Mouse (Mus musculus) hematopoietic stem cell, adult 5-6 weeks (primary cell): Measurements from ENCODE around the gene Dnah6. TPM values are rescaled to one million over a fixed set of nuclear protein-coding genes. Genes with fewer than 3 reads are reported as not detected.
A peak's percentile ranks its signal among the peaks of the same experiment; 100 is the strongest.

Source experiments
- ATAC-seq, 2 experiments: fragments of 125-278 bp in 1 of 2; replicated peaks in 1 of 2; 2 replicates each; pipeline ENCODE4 v1.8.0; 2016 to 2017; ENCODE audit warnings: inconsistent platforms in 2 of 2, mild to moderate bottlenecking in 2 of 2, moderate number of reproducible peaks in 2 of 2, low read depth in 1 of 2, moderate TSS enrichment in 1 of 2; ENCODE audit not compliant: low FRiP score in 2 of 2, poor library complexity in 2 of 2, severe bottlenecking in 2 of 2, insufficient read depth in 1 of 2, low TSS enrichment in 1 of 2
- total RNA-seq: library from RNA; stranded (forward); fragments of 172-1452, 232-1000 nt; gene quantifications from 2 replicates; pipeline ENCODE4 v1.2.3, GENCODE M21; 2017

The Dnah6 gene
- total RNA-seq, 1 experiment from 2014 or later: under 0.01 TPM

DNA sequence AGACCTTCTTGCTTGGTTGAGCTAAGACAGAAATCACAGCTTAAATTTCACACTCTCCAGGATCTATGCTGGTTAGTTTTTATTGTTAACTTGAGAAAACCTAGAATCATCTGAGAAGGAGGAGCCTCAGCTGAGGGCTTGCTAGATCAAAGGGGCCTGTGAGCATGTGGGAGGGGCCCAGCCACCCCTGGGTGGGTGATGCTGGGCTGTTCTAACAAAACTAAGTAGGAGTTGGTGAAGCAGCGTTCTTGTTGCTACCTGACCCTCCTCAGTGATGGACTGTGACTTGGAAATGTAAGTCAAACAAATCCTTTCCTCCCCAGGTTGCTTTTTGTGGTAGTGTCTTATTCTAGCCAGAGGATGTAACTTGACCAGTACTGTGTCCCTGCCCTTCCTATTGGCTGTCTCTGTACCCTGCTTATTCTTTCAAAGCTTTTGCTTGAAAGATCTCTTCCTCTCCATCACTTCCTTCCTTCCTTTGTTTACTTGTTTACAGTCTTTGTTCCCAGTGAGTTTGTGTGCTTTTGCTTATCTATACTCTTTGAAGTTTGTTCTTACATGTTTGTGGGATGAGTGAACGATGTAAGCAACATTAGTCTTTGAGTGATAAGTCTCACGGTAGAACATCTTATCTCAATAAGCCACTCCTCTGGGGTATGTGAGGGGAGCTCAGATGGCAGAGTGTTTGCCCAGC, 149.2 kb downstream of the Dnah6 start:
- no peak for ATAC-seq

DNA sequence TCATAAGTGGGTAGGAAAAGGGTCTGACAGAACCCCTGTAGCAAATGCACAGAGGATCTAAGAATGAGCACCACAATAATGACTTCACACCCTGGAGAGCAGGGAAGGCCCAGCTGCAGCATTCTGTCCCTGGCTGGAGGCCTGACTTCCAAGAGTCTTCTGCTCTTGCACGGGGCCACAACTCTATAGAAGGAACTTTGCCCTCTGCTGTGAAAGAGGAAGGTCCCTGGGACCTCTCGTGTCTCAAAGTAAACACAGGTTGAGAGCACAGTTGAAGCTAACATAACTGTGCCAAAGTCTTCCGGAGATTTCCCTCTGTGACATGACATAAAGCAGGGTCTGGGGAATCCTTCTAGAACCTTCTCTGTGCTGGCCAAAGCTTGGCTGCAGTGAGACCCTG, 150.2 kb downstream of the Dnah6 start:
- ATAC-seq: no peak

DNA sequence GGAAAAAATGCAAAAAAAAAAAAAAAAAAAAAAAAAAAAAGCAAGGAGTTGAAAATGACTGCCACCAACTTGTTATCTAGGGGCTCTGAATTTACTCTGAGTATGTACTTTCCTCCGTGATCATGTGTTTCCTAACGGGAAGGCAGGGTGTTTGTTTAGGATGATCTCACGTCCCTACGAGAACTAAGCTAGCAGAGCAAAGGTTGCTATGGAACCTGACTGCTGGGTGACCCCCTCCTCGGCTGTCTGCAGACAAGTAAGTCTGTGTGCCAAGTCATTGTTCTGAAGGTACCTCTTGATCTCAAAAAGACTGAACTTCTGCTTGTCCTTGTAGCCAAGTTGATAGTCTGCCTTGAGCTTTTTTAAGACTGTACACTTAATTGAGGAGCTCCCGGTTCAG, 150.8 kb downstream of the Dnah6 start:
- no peak for ATAC-seq

DNA sequence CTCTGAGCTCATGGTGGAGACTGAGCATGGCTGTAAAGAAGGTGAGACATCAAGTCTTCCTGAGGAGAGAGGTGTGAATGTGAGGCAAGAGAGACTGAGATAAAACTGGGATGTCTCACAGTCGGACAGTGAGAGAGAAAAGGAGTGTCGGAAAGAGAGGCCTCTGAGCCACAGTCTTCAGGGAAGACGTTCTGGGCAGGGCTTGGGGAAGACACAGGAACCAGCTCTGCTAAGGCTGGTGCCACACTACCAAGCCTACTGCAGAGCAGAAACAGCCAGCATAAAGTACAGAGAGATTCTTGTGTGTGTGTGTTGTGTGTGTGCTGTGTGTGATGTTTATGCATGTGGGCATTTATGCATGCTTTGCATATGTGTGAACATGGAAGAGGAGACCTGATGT, 156.9 kb downstream of the Dnah6 start:
- ATAC-seq: no peak

DNA sequence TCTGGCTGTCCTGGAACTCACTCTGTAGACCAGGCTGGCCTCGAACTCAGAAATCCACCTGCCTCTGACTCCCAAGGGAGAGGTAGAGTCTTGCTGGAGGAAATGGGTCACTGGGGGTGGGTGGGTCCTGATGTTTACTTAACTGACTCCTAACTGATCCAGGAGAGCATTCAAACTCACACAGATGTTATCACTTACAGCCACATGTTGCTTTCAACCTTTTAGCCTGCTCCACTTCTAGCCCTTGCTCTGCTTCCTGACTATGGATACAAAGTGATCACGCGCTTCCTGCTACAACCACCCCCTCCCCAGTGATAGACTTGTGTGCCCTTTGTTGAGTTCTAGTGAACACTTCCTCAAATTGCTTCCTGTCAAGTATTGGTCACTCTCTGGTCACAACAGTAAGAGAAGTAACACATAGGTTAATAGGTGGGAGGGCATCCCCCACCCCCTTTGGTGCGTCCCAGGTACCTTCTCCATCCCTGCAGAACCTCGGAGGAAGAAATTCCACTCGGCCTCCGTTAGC, 161.8 kb downstream of the Dnah6 start:
- ATAC-seq: peak; percentile 32 to 58; a peak in 2 of 4 replicates

DNA sequence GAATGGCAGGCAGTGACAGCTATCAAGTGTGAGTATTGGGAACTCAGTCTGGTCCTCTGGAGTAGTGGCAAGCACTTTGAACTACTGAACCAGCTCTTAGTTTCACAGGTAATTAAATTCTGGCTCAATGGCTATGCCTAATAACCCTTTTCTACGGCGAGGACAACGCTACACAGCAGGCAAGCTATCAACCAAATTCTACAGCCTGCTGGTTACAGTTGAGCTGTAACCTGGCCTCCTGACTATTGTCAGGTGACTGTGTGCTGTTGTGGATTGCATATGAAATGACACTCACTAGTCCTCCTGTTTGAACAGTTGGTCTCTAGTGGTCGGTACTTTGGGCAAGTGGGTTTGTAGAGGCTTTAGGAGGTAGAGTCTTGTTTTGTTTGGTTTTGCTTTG, 162.3 kb downstream of the Dnah6 start:
- no peak for ATAC-seq

DNA sequence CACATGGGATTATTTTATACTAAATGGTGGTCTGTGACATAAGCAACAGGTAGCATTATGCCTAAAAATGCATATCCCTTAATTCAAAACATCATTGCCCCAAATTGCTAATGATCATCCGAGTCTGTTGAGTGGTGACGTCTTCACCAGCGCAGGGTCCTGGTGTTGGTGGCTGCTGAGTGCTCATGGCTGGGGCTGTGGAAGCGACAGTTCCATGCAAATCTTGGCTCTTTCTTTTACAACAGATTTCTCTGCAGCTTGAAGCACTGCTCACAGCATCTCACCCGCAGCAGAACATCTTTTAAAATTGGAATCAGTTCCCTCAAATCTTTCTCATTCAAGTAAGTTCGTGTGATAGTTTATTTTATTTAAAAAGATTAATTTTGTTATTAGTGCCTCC, 166.1 kb downstream of the Dnah6 start:
- no peak for ATAC-seq

DNA sequence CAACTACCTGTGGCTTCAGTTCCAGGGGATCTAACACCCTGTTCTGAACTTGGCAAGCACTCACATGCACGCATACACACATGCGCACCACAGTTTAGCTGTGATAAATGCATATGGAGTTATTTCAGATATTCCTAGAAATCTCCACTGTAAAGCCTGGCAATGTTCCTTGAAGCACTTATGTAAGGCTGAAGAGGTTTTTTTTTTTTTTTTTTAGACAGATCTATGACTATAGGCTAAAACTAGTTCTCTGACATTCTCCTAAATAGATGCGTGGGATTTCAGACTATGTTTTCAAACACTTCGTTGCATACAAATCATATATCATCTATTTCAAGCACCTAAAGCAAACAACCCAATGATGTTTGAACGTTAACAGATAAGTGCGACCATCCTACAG, 166.6 kb downstream of the Dnah6 start:
- ATAC-seq: no peak

DNA sequence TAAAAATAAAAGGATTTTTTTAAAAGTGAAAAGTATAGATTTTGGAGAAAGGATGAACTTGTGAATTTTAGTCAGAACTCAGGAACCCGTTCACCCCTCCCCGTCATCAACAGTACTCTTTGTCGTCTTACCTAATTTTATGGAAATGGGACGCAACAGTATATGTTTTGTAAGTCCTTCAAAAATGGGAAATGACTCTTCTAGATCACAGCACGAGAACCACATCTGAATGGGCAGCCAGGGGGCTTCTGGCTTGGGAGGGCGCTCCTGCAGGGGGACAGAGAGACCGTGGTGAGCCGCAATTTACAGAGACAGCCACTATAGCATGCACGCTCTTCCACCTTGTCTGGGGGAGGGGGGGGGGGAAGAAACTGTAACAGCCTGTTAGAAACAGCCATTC, 167.9 kb downstream of the Dnah6 start:
- ATAC-seq: no peak

DNA sequence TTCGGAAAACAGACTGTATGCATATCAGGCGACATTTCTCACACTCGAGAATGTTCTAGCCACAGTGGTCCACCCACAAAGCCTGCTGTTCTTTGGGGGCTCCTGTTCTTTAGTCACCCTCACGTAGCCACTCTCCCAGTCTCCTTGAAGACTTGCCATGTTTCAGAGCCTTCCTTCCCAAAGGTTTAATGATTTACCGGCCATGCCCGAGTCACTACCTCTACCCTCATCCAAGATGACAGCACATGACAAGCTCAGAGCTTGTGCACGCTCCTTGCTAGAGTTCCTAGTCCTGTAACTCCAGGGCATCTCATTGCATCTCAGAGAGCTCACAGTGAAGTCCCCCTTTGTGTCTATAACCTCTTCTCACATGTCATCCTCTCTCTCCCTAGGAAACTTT, 174.2 kb downstream of the Dnah6 start:
- ATAC-seq: no peak

DNA sequence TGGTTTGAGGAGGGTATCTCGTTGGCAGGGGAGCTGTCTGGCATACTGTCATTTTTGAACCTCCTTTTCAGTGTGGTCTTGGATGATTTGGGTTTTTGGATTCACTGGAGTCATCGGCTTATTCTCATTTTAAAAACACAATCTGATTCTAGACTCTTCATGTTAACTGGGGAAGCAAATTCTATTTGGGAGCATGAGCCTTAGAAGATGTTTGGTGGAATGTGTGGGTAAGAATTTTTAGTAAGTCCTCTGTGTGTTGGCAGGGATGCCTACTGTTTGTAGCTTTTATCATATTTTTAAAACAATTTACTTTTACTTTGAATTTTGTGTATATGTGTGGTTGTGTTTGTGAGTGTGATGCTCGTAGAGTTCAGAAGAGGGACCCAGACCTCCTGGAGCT, 175.5 kb downstream of the Dnah6 start:
- ATAC-seq: no peak

DNA sequence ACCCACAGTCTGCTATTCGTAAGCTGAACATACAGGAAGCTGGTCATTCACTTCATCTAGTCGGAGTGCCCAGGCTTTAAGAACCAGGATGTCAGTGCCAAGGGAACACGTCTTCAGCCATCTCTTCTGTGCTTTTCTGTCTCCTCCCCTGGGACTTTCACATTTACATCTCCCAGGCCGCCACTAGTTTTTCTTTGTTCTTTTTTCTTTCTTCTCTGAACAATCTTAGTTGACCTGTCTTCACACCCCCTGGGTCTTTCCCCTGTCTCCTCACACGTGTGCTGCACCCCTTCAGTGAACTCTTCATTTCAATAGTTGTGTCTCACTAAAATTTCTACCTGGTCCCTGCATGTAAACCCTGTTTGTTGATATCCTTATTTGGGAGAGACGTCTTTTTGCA, 179.2 kb downstream of the Dnah6 start:
- no peak for ATAC-seq

DNA sequence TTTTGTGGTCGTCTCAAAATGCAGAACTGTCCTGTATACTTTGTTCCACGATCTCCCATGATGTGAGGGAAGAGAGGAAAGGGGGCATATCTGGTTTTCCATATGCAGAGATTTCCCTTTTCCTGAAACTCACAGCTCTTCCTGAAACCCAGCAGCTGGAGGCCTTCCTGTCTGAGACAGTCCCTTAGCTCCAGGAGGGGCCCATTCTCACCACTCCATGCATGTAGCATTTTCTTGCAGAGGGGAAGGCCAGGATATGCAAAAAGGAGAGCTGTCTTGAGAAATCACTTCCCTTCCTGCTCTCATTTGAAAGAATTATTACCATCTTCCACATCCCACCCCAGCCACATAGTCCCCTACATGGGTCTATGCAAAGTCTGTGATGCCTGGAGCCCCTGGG, 183.2 kb downstream of the Dnah6 start:
- no peak for ATAC-seq

DNA sequence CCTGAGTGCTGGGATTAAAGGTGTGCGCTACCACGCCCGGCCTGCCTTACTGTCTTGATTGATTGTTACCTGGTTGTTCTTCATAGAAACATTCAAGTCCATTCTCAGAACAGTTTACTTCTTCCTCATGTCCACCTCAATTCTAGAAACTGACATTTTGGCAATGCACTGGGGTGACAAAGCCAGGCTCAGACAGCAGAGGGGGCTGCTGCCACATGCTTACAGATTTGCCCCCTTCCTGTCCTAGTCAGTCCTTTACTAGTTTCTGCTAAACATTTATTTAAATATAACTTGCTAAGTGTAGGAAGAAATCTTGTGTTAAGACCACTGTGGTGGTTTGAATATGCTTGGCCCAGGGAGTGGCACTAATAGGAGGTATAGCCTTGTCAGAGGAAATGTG, 192.6 kb downstream of the Dnah6 start:
- ATAC-seq: no peak

DNA sequence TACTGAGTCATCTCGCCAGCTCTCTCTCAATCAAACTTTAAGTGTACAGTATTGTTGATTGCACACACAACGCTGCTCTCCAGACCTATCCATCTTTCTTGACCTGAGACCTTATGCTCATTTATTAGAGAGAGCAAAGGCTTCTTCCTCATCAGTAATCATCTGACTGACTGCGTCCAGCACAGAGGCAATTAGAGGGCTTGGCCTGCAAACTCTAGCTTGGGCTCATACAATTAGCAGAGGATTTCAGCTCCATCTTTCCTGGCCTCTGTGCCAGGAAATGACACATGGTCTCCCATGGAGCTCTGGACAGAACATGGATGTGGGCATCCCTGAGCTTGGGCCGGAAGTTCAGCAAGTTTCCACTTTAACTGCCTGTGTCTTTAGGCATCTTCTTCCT, 193.6 kb downstream of the Dnah6 start:
- no peak for ATAC-seq

DNA sequence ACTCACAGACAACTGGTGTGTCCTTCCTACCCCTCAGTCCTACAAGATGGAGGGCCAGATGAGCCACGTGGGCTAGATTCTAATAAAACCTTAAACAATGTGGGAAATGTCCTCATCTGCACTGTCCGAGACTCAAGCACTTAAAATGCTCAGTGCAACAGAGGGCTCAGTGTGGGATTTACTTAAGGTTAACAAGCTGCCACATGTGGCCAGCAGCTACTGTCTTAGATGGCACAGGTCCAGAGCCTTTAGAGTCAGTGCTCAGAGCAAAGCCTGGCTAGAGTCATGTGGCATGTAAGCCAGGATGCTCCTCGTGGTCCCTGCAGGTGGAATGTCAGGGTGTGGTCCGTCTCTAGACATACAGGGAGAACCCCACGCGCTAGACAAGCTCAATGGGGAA, 194.6 kb downstream of the Dnah6 start:
- ATAC-seq: no peak

DNA sequence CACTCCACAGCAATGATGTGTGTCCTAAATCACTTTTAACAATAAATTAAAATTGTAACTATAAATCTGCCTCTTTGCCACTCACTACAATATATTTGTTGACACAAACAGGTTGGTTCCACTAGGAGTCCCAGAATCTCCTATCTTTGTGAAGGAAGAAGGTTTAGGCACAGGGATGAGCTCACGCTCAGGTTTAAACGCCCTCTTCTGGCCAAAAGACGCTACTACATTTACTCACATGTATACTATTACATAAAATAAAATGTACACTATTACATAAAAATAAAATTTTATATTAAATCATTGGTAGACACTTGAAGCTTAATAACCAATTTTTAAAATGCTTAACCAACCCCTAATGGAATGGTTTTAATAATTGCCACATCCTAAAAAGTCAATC, 201.4 kb downstream of the Dnah6 start:
- ATAC-seq: peak in 1 of 2 experiments; percentile 48; a peak in 1 of 4 replicates

DNA sequence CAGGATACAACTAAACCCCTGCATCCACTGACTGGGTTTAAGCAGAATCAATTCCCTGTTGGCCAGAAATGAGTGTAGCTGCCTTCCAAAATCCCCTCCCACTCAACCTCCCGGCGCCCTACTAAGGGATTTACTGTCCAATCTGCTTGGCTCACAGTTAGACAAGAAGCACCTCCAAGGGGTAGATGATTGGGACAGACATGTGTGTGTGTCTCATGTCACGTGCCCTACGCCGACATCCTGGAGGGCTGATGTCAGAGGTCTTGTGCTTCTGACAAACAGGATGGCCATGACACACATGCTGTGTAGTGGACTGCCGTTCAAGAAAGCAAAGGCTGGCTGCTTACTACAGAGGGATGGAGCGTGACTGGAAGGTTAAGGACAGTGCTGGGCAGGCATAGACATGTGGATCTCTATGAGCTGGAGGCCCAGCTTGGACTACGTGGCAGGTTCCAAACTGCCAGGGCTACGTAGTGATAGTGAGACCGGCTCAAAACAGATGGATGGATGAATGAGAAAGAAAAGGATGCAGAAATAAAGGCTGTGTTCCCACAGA, 202.6 kb downstream of the Dnah6 start:
- ATAC-seq: no peak
